Mouse (Mus musculus): ENCODE data around the gene Smyd4. TPM values are rescaled to one million over a fixed set of nuclear protein-coding genes. Genes with fewer than 3 reads are reported as not detected.
"Not testable (repeated sequence)": the region's sequence is repeated elsewhere in the genome, so short reads cannot be mapped to it uniquely, and the experiment has no call there.

The Smyd4 gene
- polyA plus RNA-seq, 1 experiment from 2014 or later, result 16.8 TPM

DNA sequence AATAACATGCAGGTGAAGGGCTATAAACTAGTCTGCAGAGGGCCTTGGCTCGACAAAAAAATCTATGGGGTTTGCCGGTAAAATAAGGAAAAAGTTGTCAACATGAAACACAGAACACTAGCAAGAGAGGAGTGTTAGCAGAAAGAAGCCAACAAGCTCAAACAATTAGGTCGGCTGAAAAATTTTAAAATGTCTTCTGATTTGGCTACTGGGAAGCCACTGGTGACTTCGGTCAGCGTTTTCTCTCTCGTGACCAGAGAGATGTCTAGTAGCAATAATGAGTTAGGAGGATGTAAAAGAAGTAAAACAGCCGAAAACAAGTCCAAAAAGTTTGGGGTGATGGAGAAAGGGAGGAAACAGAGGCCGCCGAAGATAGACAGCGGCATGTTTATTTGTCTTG is 637 bp upstream of the Smyd4 start:
- H3K9me3 ChIP-seq, result no peaks in the 10 kb centered on the region
- H3K27me3 ChIP-seq, result no peaks in the 10 kb centered on the region
- peak overlapping the region; percentile 79 for H3K4me2 ChIP-seq
- H3K36me3 ChIP-seq, result no peaks in the 10 kb centered on the region
- no peak for ATAC-seq (ENCODE audit: low FRiP score, low read depth)
- peaks cover 18% of the 10 kb centered on the region for H3K4me1 ChIP-seq (replicated peaks)
- WGBS, result under 1% methylated on average over 10 of the region's 10 CpGs
- H3K9ac ChIP-seq, result peak overlapping the region; percentile 60
- 0 out of 2 replicates have a peak overlapping the region, but pooled peaks have one; percentile 15 for H3K27ac ChIP-seq (replicated peaks)
- H3K4me3 ChIP-seq, result peak overlapping the region; percentile 52

DNA sequence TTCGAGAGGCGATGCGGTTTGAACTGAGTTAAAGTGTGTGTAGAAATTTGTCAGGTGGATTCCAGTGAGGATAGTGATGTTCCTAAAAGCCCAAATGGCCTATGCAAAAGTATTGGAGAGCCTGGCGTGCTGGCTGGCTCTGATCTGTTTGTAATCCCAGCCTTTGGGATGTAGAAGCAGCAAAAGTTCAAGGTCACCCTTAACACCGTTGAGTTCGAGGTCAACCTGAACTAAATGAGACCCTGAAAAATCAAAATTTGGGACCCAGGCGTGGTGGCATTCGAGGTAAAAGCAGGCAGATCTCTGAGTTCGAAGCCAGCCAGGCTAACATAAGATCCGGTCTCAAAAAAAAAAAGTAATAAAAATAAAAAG is 643 bp downstream of the Smyd4 start:
- peak overlapping the region; percentile 52 for H3K4me3 ChIP-seq
- H3K36me3 ChIP-seq, result no peaks in the 10 kb centered on the region
- H3K27ac ChIP-seq (replicated peaks), result peak overlapping the region; percentile 57
- no peaks in the 10 kb centered on the region for H3K9me3 ChIP-seq
- H3K4me1 ChIP-seq (replicated peaks), result peaks cover 18% of the 10 kb centered on the region
- peak overlapping the region; percentile 79 for H3K4me2 ChIP-seq
- no peaks in the 10 kb centered on the region for H3K27me3 ChIP-seq
- 47% methylated on average over 10 of the region's 10 CpGs for WGBS
- no peak for ATAC-seq (ENCODE audit: low FRiP score, low read depth)
- peak overlapping the region; percentile 60 for H3K9ac ChIP-seq

DNA sequence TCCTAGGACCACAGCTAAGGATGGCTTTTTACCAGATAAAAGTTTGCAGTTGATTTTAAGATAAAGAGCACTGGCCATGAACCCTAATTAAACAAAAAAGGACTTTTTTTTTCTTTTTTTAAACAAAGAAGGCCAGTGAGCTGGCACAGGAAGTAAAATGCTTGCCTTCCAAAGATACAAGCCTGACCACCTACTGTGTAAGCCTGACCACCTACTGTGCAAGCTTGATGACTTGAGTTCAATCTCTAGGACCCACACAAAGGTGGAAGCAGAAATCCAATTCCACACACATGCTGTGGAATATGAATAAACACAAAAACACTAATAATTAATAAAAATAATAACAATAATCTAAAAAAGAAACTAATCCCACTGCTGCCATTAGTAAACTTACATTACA is 3.0 kb downstream of the Smyd4 start:
- Histone ChIP-seq H3K4me3 (no peak overlapping the region), H3K4me1 (replicated peaks) (peaks cover 18% of the 10 kb centered on the region), H3K36me3 (no peaks in the 10 kb centered on the region), H3K4me2 (no peak overlapping the region), H3K9ac (no peak overlapping the region), H3K9me3 (no peaks in the 10 kb centered on the region), H3K27me3 (no peaks in the 10 kb centered on the region), H3K27ac (replicated peaks) (no peak overlapping the region)
- no peak for ATAC-seq (ENCODE audit: low FRiP score, low read depth)

DNA sequence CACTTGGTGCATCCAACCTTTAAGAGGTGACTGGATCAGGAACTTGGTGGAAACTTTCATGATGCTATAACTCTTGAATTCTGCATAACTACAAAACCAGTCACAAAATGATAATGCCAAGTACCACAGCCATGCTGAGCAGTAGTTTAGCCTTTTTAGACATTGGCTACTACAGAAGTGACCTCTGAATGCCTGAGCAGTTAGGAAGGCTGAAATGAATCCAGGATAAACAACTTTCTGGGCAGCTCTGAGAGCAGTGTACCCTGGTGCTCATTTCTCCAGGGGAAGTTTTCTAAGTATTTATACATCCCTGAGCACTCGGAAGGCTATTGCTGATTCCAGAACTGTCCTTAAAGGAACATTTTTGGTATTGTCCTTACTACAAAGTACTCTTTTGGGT is 7.2 kb downstream of the Smyd4 start:
- ATAC-seq (ENCODE audit: low FRiP score, low read depth), result no peak
- Histone ChIP-seq H3K4me3 (no peak overlapping the region), H3K9me3 (no peaks in the 10 kb centered on the region), H3K27me3 (no peaks in the 10 kb centered on the region), H3K36me3 (no peaks in the 10 kb centered on the region), H3K27ac (replicated peaks) (no peak overlapping the region), H3K4me2 (no peak overlapping the region), H3K9ac (no peak overlapping the region), H3K4me1 (replicated peaks) (no peaks in the 10 kb centered on the region)
- WGBS, result 97% methylated on average over 1 of the region's 1 CpGs

DNA sequence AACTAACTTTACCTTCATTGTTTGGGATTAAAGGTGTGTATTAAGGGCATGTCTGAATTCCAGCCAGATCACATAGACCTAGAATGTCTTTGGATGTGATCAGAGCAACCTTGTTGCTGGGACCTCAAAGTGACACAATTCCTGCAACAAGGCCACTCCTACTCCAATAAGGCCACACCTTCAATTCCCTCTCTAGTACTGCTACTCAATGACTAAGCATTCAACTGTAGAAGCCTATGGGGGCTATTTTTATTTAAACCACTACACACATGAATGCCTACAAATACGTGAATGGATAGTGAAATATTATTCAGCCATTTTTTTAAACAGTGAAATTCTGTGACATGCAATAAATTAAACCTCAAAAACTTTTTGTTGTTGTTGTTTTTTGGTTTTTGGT is 28.9 kb downstream of the Smyd4 start:
- Histone ChIP-seq H3K4me3 (no peak overlapping the region), H3K9me3 (no peaks in the 10 kb centered on the region), H3K4me1 (replicated peaks) (no peaks in the 10 kb centered on the region), H3K9ac (no peak overlapping the region), H3K4me2 (no peak overlapping the region), H3K27ac (replicated peaks) (no peak overlapping the region), H3K36me3 (no peaks in the 10 kb centered on the region), H3K27me3 (no peaks in the 10 kb centered on the region)
- ATAC-seq (ENCODE audit: low FRiP score, low read depth), result no peak
- WGBS, result 90% methylated on average over 1 of the region's 1 CpGs

DNA sequence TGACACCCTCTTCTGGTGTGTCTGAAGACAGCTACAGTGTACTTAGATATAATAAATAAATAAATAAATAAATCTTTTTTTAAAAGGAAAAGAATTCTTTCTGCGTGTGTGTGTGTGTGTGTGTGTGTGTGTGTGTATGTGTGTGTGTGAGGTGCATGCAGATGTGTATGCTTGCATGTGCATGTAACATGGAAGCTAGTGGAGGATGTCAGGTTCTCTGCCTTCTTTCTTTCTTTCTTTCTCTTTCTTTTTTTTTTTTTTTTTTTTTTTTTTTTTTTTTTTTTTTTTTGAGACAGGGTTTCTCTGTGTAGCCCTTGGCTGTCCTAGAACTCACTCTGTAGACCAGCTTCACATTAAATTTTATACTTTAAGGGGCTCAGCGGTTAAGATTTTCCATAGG is 30.6 kb downstream of the Smyd4 start:
- ATAC-seq (ENCODE audit: low FRiP score, low read depth); H3K9me3 ChIP-seq; H3K9ac ChIP-seq; H3K4me3 ChIP-seq; H3K4me2 ChIP-seq; H3K27ac ChIP-seq (replicated peaks); H3K27me3 ChIP-seq; H3K36me3 ChIP-seq; H3K4me1 ChIP-seq (replicated peaks): not testable (repeated sequence)
- WGBS, result 88% methylated on average over 2 of the region's 2 CpGs

DNA sequence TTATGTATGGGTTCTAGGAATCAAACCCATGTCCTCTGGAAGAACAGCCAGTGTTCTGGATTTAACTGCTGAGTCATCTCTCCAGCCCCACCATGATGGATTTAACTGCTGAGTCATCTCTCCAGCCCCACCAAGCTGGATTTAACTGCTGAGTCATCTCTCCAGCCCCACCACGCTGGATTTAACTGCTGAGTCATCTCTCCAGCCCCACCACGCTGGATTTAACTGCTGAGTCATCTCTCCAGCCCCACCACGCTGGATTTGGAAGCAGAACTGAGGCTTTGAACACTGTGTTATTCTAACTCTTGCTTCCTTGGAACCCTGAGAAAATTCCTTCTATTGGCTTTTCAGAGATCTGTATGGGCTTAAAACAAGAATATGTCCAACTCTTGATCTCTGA is 35.3 kb downstream of the Smyd4 start:
- 59% methylated on average over 3 of the region's 3 CpGs for WGBS
- not testable (repeated sequence) for H3K9me3 ChIP-seq; H3K4me3 ChIP-seq; H3K4me1 ChIP-seq (replicated peaks); H3K9ac ChIP-seq; ATAC-seq (ENCODE audit: low FRiP score, low read depth); H3K27me3 ChIP-seq; H3K36me3 ChIP-seq; H3K27ac ChIP-seq (replicated peaks); H3K4me2 ChIP-seq

DNA sequence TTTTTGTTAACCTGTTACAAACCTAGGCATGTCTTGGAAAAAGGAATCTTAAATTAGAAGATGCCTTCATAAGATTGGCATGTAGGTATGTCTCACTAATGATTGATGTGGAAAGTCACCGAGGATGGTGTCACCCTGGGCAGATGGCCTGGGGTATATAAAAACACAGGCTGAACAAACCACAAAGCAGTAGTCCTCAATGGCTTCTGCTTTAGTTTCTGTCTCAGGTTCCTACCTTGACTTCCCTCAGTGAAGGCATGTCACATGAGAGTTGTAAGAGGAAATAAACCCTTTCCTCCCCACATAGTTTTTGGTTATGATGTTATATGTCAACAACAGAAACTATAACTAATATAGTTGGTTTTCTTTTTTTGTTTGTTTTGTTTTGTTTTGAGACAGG is 47.4 kb downstream of the Smyd4 start:
- Histone ChIP-seq H3K27ac (replicated peaks) (no peak overlapping the region), H3K4me2 (no peak overlapping the region), H3K4me1 (replicated peaks) (no peaks in the 10 kb centered on the region), H3K4me3 (no peak overlapping the region), H3K9me3 (no peaks in the 10 kb centered on the region), H3K27me3 (no peaks in the 10 kb centered on the region), H3K36me3 (no peaks in the 10 kb centered on the region), H3K9ac (no peak overlapping the region)
- WGBS, result 84% methylated on average over 1 of the region's 1 CpGs
- ATAC-seq (ENCODE audit: low FRiP score, low read depth), result no peak

DNA sequence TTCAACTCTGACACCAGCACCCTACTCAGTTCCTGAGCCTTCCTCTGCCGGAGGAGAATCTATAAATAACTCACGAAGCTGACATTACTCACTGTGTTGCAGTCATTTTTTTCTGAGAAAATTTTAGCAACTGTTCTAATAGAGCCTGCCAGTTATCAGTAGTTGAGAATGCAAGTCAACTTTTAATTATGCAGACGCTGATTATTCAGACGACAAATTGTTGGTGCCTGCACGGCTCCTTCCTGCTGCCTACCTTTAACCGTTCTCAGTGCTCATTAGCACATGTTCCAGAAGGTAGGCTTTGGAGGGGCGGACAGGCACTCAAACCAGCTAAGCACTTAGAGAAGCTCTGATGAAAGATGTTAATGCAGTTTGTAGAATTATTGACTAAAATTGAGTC is 49.2 kb downstream of the Smyd4 start:
- 70% methylated on average over 7 of the region's 7 CpGs for WGBS
- no peak overlapping the region for H3K4me3 ChIP-seq
- no peak for ATAC-seq (ENCODE audit: low FRiP score, low read depth)
- no peaks in the 10 kb centered on the region for H3K4me1 ChIP-seq (replicated peaks)
- H3K27ac ChIP-seq (replicated peaks), result no peak overlapping the region
- H3K27me3 ChIP-seq, result no peaks in the 10 kb centered on the region
- no peak overlapping the region for H3K9ac ChIP-seq
- H3K9me3 ChIP-seq, result no peaks in the 10 kb centered on the region
- no peak overlapping the region for H3K4me2 ChIP-seq
- H3K36me3 ChIP-seq, result no peaks in the 10 kb centered on the region

DNA sequence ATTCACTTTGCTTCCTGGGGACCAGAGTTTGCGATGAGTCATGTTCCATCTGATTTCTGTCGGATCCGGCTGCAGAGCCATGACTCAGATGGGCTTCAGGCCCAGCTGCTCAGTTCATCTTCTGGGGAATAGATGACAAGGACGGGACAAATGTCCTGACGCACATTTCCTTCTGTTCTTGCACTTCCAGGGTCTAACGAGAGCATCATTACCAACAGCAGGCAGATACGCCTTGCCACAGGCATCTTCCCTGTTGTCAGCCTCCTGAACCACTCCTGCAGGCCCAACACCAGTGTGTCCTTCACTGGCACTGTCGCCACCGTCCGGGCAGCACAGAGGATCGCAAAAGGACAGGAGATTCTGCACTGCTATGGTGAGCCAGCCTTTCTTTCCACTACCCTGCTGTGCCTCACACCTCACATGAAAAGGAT is 51.2 kb downstream of the Smyd4 start:
- WGBS, result 83% methylated on average over 11 of the region's 11 CpGs
- ATAC-seq (ENCODE audit: low FRiP score, low read depth), result no peak
- no peaks in the 10 kb centered on the region for H3K36me3 ChIP-seq

DNA sequence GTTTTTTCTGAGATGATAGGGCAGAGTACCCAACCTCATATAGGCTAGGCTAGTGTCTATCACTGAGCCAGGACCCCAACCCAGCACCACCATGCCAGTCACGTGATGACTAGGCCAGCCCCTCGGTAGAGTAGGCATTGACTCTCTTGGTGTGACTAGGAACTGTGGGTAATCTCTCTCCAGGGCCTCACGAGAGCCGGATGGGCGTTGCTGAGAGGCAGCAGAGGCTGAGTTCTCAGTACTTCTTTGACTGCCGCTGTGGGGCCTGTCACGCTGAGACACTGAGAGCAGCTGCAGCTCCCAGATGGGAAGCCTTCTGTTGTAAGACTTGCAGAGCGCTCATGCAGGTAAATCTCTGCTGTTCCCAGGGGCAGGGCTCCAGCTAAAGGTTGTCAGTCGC is 51.9 kb downstream of the Smyd4 start:
- no peak for ATAC-seq (ENCODE audit: low FRiP score, low read depth)
- WGBS, result 64% methylated on average over 9 of the region's 9 CpGs
- Histone ChIP-seq H3K27ac (replicated peaks) (no peak overlapping the region), H3K27me3 (no peaks in the 10 kb centered on the region), H3K9ac (no peak overlapping the region), H3K9me3 (no peaks in the 10 kb centered on the region), H3K36me3 (no peaks in the 10 kb centered on the region), H3K4me2 (no peak overlapping the region), H3K4me1 (replicated peaks) (no peaks in the 10 kb centered on the region), H3K4me3 (no peak overlapping the region)

More for the DNA sequence above, 51.2 kb downstream of the Smyd4 start:
- no peak overlapping the region for H3K4me2 ChIP-seq
- H3K4me1 ChIP-seq (replicated peaks), result no peaks in the 10 kb centered on the region
- H3K9me3 ChIP-seq, result no peaks in the 10 kb centered on the region
- no peak overlapping the region for H3K27ac ChIP-seq (replicated peaks)
- H3K27me3 ChIP-seq, result no peaks in the 10 kb centered on the region
- no peak overlapping the region for H3K9ac ChIP-seq
- H3K4me3 ChIP-seq, result no peak overlapping the region

DNA sequence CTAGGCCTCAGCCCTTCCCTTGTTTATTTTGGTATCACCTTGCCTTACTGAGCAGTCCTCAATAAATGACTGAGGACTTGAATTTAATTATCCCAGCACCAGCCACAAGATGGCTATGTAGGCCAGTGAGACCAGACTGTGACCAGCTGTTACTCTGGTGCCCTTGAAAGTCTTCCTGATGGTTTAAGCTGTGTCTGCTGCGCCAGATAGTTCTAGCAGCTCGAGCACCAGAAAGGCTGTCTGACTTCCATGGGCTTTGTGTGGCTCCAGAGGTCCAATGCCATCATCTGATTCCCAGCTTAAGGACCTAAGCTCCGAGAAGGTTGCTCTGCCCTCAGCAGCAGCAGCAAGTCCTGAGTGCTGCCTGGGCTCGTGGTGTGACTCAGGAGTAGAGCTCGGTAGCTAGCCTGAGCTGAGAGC is 54.0 kb downstream of the Smyd4 start:
- Histone ChIP-seq H3K36me3 (no peaks in the 10 kb centered on the region), H3K9ac (no peak overlapping the region), H3K27me3 (no peaks in the 10 kb centered on the region), H3K9me3 (no peaks in the 10 kb centered on the region), H3K4me1 (replicated peaks) (no peaks in the 10 kb centered on the region), H3K27ac (replicated peaks) (no peak overlapping the region), H3K4me3 (no peak overlapping the region), H3K4me2 (no peak overlapping the region)
- WGBS, result 61% methylated on average over 5 of the region's 5 CpGs
- no peak for ATAC-seq (ENCODE audit: low FRiP score, low read depth)

DNA sequence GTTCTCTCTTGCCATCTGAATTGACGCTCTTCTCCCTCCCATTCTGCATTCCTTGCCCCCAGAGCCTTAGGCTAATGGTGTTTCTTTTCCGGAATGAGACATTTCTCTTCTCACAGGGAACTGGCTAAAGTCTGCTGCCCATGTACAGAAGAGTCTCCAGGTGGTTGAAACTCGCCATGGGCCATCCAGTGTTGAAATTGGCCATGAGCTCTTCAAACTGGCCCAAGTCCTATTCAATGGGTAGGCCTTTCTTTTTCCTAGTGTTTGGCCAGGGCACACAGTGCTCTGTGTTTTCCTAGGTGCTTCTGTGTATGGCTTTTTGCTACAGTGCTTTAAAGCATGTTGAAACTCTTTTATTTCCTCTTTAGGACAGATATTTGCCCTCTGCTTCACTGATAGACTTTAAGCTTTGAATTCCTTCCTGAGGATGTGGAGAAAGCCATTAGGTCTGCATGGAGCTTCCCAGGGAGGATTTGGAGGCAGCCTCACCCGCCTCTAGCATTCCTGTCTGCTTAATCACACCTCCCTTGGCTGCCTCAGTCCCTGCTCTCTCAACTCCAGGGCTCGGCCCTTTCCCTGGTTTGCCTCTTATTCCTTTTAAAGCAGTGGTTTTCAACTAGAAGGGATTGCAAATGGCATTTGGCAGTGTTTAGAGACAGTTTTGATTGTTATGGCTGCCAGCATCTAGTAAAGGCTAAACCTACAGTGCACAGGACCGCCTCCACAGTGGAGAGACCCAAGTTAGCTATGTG is 55.2 kb downstream of the Smyd4 start:
- no peak overlapping the region for H3K27ac ChIP-seq (replicated peaks)
- H3K4me3 ChIP-seq, result no peak overlapping the region
- no peaks in the 10 kb centered on the region for H3K27me3 ChIP-seq
- H3K36me3 ChIP-seq, result no peaks in the 10 kb centered on the region
- H3K4me1 ChIP-seq (replicated peaks), result no peaks in the 10 kb centered on the region
- H3K9me3 ChIP-seq, result no peaks in the 10 kb centered on the region
- no peak overlapping the region for H3K9ac ChIP-seq
- no peak for ATAC-seq (ENCODE audit: low FRiP score, low read depth)
- WGBS, result 77% methylated on average over 6 of the region's 6 CpGs
- no peak overlapping the region for H3K4me2 ChIP-seq

All from hindbrain, embryonic 15.5 days (tissue).